Mouse (Mus musculus) adrenal gland, postnatal 4 days (tissue): ENCODE results near the gene Il34. TPM values are rescaled to one million over a fixed set of nuclear protein-coding genes. Genes with fewer than 3 reads are reported as not detected.
"Not testable (repeated sequence)": the region's sequence is repeated elsewhere in the genome, so short reads cannot be mapped to it uniquely, and the experiment has no call there.

Source experiments
- DNase-seq, 2 experiments: peaks; one replicate each; pipeline ENCODE4 v3.0.0; 2021 to 2022; ENCODE audit warnings: low spot score in 2 of 2, mixed read lengths in 2 of 2
- total RNA-seq, 2 experiments: library from RNA; stranded (reverse); gene quantifications; 2 replicates each; pipeline ENCODE4 v1.2.3; 2021

Il34 gene
- total RNA-seq, 2 experiments from 2014 or later: 5.6 to 9.2 TPM

DNA sequence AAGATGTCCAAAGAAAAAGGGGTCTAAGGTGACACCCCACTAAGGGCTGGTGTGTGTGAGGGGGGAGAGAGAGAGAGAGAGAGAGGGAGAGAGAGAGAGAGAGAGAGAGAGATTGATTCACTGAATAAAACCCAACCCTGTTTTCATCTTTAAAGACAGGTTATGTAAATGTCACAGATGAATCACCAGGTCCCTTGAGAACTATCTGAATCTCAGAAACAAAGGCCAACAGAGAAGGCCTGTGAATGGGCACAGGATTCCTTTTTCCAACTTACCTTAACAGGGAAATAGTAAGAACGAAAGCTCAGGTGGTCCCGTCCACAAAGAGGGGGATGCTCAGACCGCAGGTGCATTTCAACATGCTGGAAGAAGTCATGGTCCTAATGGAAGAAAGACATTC lies 5.4 kb upstream of the Il34 start:
- DNase-seq: no peak

DNA sequence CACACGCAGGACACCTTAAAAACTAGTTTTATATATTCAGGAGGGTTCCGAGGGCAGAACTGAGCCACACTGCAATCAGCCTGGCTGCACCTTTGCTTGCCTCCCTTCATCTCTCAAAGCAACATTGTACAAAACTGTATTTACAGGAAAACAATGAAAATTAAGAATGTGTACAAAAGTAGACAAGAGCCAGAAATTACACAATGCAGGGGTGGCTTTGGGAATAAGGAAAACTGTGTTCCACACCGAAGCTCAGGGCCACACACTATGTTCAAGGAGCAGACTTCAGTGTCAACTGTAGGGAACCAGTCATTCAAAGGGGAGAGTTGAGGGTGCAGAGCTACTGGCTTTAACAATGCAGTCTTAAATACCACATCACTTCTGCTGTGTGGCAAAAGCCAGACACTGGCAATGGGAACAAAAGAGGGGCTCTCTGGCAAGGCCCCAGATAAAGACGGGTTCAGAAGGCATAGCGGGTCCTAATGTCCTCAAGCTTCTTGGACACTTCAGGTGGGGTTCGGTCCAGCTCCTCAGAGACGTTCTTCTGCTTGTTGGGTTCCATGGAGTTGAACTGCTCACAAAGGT lies 4.8 kb upstream of the Il34 start:
- no peak for DNase-seq

DNA sequence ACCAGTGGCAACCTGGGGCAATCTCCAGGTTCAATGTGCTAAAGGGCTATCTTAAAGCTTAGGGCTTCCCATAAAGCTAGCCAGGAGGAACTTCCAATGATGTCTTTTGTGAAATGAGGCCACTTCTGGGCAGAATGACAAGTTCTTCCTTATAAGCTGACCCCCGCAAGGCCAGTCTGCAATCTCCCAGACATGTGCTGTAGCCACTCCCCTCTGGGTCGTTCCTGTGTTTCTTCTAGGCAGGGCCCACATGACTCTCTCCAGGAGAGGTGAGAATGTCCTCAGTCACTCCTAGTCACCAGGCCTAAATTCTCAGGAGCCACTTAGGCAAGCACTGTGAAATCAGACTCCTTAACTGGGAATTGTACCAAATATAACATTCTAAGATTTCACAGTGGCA lies 4.1 kb upstream of the Il34 start:
- no peak for DNase-seq

DNA sequence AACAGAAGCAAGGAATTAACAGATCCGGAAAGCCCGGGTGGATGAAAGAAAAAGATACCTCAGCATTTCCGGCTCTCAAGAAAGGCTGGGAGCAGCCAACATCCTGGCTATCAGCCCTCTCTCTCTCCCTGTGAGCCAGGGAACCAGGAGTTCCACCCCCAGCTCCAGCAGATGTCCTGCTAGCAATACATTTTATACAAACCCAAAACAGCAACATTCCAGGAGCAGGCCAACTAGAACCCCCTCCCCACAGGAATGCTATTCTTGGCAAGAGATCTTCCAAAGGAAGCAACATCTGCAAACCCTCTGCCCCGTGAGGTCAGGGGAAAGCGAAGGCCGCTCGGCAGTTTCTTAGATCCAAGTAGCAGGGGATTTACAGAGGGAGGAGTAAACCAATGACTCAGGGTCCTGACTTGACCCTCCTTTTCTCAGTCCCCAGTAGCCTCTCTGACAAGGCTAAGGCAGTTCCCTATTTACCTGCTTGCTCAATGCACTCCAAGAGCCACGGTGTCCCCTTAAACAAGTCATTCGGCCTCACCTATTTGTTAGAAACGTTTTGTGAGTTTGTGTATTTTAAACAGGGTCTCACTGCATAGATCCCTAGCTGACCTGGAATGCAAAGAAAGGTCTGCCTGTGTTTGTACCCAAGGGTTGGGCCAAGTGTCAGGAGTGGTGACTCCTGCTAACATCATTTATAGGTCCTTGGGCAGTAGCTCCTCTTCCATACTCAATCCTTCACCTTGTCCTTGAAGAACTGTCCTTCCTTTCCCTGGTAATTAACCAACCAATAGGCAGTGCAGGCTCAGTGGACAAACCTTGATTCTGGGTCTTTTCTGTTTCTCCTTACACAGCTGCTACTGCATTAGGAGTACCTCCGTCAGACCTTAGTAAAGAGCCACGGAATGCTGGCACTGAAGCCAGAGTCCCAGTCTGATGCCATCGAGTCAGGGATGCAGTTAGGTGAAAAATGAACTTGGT lies 3.1 kb upstream of the Il34 start:
- no peak for DNase-seq

DNA sequence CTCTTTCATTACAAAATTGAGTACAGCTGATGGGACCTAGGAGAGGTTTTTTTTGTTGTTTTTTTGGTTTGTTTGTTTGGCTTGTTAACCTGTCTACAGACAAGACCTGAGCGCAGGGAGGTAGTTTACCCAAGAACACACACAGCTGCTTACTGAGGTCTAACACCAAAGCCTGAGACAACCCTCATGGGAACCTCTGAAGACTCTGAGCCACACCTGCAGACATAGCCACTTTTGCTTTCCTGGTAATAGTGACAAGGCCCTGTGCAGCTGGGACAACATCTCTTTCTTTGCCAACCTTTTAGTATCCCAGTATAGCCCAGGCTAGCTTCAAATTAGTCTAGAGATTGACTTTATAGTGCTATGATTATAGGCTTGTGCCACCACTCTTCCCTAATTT lies 422 bp upstream of the Il34 start:
- DNase-seq: no peak

DNA sequence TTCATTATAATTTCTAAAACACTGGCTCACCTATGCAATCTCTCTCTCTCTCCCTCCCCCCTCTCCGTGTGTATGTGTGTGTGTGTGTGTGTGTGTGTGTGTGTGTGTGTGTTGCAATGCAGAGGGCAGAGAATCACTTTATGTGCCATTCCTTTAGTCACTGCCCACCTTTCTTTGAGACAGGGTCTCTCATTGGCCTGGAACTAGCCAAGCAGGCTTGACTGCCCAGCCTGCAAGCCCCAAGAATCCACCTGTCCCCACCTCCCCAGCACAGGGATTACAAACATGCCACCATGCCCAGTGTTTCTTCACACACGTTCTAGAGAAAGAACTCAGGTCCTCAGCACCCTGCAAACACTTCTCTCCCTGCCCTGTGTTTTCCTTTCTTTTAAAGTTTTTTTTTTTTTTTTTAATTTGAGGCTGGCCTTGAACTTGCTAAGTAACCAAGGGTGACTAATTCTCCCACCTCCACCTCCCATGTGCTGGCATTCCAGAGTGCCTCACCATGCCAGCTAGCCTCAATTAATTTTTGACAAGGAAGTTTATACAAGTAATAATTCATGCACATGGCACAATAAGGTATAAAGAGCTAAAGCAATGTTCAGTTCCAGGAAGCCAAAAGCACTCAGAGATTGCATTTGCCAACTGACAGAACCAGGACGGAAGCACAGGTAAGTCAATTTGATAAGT lies 754 bp downstream of the Il34 start:
- DNase-seq: no peak

DNA sequence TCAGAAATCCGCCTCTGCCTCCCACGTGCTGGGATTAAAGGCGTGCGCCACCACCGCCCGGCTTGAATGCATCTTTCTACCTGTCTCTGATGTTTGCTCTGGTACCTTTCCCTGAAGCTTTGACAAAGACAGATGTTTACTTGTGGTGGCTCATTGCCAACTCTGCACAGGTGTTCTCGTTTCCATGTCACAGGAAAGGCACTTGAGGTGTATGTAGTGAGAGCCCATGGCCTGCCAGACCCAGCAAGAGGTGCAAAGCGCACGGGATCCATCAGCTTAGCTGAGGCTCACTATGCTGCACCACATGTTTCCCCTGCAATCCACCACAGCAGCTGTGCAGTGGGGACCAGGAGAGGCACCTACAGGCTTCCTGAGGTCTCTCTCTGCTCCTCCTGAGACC lies 1.9 kb downstream of the Il34 start:
- DNase-seq: no peak

DNA sequence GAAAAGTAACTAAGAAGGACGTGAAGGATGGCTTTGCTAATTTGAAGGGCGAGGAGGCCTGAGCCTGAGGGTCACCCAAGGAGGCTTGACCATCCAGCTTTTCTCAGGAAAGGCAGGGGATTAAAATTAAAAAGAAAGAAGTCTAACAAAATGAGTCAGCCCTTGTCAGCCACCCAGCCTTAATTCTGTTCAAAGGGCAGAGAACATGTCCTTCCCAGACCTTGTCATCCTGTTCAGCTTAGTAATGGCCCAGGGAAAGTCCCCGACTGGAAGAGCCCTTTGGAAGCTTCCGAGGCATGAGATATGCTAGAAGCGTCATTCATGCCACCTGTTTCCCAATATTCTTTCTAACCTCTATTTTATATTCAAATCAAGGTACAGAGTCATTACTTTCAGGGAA lies 2.7 kb downstream of the Il34 start:
- no peak for DNase-seq

DNA sequence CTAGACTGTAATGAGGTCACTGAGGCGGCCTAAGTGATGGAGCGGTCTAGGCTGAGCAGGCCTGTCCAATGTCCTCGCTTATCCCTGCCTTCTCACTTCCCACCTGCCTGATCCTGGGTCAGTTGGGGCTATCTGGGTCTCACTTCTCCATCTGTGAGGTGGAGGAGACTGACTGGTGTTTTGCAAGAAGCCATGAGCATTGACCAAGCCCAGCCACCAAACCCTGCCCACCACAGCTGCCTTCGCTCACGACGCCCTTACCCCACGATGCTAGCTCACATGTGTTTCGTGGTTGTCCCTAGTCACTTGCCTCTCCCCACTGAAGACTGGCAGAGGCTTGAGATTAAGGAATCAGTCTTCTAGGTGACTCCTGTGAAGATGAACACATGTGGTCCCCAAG lies 8.6 kb downstream of the Il34 start:
- DNase-seq: no peak

DNA sequence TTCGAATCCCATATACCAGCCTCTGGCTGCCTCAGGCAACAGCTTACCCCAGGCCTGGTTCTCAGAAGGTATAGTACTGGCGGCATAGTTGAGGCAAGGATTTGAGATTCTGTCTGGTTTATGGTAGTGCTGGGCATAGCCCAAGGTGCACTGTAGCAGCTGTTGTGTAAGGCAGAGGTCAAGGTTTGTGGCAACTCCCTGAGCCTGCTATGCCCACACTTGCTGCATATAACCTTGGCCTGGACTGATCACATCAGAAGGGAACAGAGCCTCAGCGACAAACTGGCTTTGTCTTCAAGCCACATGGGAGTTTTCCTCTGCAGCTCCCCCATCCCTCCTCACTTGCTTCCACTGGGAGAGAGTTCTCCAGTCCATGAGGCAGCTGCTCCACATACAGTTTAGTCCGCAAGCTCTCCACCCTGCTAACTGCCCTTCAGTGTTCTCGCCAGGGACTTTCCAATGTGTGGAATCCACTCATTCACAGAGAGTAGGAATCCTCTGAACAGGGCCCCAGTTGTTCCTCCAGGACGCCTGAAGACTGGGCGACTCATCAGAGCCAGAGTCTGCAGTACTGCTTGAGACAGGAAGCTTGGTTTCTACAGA lies 11.3 kb downstream of the Il34 start:
- no peak for DNase-seq

DNA sequence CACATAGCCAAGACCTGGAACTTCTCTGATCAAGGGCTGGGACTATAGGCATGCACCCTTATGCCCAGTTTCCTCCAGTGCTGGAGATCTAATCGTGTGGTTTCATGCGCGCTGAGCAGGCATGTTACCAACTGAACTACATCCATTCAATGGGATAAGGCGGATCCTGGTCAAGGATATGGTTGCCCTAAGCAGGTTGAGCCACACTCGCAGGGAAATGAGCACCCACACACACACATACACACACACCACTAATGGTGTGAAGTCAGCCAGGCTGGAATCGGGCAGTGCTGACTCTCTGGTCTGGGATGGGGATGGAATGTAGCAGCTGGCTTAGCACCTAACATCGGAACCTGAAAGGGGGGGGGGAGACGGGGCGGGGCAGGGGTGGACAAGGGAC lies 11.8 kb downstream of the Il34 start:
- no peak for DNase-seq

DNA sequence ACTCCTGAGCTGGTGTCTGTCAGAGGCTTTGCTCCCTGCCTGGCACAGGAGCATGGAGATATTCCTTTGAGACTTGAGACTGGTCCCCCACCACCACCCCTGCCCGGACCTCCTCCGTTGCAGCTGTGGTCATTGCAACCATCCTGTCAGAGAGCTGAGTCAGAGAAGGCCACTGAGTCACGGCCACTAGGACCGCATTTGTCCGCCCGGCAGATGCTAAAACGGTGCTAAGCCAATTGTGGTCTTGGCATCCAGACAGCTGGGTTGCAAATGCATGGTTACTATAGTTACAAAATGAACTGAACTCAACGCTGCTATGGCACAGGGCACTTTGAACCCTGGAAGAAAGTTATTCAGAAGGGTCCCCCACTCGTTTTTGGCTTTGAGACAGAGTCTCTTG lies 12.2 kb downstream of the Il34 start:
- no peak for DNase-seq

DNA sequence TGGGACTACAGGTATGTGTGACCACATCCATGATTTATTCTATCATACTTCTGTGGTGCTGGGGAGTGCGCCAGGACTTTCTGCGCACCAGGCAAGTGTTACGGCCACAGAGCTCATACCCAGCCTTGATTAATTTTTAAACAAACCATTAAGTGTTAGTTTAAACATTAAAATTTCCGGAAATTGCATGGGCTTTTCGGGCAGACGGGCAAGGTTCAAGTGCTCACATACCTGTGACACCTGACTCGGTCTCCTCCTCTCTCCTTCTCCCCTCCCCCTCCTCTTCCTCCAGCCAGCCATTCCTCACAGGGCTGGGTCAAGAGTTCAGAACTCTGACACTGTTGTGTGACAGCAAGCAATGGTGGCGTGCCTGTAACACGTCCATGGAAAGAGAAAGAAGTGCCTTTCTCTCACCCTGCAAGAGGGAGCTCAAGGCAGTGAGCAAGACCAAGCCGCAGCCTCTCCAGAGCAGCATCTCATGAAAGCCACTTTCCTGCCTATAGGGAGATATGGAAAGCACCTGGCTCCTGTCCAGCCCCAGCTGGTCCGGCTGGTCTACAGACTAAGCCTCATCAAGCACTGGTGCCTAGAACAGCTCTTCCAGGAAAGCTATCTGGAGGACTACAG lies 13.0 kb downstream of the Il34 start:
- no peak for DNase-seq

DNA sequence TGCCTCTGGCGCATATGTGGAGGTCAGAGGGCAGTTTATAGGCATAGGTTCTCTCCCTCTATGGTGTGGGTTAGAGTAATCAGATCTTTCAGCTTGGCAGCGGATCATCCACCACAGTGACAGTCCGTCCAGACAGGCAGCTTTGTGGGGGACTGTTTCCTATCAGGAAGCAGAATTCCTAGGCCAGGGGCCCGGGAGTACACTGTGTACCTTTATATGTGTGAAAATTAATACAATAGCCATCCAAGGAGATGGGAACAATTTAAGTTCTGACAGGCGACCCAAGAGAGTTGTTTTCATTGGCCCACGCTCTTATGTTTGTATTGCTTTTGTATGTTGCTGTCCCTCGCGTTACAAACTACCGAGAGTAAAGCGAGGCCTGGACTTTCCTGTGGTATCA lies 14.6 kb downstream of the Il34 start:
- DNase-seq: no peak

DNA sequence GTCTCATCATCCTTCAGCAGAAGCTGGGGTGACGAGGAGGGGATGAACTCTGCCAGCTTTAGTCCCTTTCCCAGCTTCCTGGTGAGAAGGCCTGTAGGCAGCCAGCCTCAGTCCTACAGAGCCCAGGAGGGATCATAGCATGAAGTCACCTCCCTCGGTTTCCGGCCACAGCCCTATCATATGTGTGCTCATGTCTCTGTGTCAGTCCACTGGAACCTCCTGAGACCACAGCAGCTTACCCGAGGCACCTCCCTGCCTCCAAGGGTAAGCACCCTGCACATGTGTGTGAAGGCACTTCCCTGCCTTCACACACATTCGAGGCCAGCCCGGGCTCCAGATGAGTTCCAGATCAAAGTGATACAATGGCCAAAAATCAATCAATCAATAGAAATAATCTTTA lies 15.5 kb downstream of the Il34 start:
- no peak for DNase-seq

DNA sequence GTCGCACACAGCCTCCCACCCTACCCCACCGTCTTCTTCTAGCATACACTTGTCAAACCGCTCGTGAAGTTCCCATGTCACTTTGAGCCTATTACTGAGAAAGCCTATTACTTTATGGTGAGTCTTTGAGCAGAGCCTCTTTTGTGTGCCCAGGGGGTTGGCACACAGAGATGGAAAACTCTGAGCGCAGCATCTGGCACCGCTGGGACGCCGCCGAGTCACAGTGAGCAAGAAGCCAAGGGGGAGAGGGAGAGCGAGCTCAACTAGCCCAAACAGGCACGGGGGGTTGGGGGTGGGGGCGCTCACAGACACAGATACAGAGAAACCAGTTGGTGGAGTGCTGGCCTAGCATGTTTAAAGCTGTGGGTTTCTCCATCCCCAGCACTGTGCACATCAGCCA lies 16.2 kb downstream of the Il34 start:
- no peak for DNase-seq

DNA sequence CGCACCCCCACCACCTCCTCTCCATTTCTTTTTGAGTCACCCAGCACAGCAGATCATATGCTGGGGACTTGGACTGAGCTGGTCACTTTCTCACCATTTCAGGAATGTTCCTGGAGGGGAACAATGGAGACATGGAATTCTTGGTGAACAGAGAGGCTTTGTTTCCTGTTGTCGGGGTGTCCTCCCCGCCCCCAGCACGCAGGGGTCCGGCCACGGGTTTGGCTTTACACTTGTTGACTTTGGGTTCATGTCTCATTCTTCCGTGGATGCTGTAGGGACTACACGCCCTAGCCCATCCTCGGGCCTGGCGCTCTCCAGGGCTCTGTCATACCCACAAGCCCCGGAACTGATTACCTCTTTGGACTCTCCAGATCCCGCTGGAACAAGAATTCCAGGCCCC lies 16.7 kb downstream of the Il34 start:
- DNase-seq: no peak

DNA sequence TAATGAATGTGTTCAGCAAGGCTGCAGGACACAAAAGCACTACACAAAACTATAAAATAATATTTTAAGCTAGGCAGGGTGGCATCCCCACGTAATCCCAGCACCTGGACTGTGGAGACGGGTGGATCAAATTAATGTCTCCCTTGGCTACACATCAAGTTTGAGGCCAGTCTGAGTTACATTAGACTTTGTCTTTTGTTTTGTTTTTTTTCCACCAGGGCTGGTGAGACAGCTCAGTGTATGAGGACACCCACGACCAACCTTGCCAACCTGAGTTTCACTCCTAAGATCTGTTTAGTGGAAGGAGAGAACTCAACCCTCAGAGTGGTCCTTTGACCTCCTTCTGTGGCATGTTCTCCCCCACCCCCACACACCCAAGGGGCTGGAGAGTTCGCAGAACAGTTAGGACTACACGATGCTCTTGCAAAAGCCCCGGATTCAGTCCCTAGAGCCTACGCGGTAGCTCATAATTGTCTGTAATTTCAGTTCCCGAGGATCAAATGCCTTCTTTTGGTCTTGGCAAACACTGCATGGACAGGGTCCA lies 18.2 kb downstream of the Il34 start:
- no peak for DNase-seq

DNA sequence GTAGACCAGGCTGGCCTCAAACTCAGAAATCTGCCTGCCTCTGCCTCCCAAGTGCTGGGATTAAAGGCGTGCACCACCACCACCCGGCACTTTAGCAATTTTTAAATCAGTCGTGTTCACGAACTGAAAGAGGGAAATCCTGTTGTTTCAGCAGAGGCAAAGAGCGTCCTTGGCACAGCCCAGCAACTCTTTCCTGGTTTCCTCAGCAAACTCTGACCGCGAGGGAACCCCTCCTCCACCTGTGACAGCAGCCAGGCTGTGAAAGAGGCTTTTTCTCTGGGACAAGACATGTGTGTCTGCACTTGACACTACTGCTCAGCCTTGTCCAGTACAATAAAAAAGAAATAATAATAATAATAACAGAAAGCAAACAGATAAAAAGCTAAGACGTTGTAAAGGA lies 18.8 kb downstream of the Il34 start:
- DNase-seq: no peak

DNA sequence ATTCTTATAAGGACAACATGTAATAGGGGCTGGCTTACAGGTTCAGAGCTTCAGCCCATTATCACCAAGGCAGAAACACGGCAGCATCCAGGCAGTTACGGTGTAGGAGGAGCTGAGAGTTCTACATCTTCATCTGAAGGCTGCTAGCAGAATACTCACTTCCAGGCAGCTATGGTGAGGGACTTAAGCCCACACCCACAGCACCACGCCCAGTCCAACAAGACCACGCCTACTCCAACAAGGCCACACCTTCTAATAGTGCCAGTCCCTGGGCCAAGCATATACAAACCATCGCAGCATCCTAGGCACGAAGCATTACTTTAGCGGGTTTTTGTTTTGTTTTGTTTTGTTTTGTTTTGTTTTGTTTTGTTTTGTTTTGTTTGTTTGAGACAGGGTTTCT lies 19.2 kb downstream of the Il34 start:
- DNase-seq: not testable (repeated sequence)

DNA sequence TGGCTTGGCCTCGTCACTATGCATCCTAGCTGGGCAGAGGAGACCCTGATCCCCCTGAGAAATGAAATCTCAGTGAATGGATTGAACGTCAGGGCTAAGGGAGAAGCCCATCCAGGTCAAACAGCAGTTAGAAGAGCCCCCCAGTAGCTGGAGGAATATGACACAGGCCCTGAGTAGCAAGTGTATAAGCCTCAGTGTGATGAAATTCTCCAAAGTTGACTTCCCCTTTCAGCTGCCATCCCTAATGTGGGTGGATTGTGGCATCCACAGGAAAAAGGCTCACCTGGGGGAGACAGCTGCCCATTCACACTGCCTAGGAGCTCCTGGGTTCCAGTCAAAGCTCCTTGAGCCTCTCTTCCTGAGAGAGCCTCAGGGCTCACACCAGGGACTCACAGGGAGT lies 20.4 kb downstream of the Il34 start:
- no peak for DNase-seq
